Mouse (Mus musculus) testis, adult 2 months (tissue): ENCODE data around the gene Mapkapk5.

Experiments
- CTCF ChIP-seq: fragments of 200-500 bp; IDR thresholded peaks from 2 replicates; pipeline ENCODE4 v1.5.1; 2012; ENCODE audit warnings: low read depth, mild to moderate bottlenecking, inconsistent platforms, low read length, moderate library complexity; ENCODE audit not compliant: control insufficient read depth, insufficient read depth, insufficient replicate concordance
- POLR2A ChIP-seq: fragments of 200-500 bp; IDR thresholded peaks from 2 replicates; pipeline ENCODE4 v1.6.1; 2012; ENCODE audit warnings: low read depth, mild to moderate bottlenecking, inconsistent platforms, low read length, moderate library complexity; ENCODE audit not compliant: control insufficient read depth

- TF ChIP-seq POLR2A (no peak), CTCF (no peak)
Observed at GRCm38 (mm10) chr5:121585699-121586098, 40.0 kb upstream of the Mapkapk5 start.
